Mouse (Mus musculus): ENCODE measurements at regions not wholly inside any gene's neighbourhood (a gene's known extent, or its start where the extent isn't known, plus 50 kb on each side); places are given as distances from the start of the nearest gene placed in this dataset. TPM values are rescaled to one million over a fixed set of nuclear protein-coding genes. Genes with fewer than 3 reads are reported as not detected.

DNA sequence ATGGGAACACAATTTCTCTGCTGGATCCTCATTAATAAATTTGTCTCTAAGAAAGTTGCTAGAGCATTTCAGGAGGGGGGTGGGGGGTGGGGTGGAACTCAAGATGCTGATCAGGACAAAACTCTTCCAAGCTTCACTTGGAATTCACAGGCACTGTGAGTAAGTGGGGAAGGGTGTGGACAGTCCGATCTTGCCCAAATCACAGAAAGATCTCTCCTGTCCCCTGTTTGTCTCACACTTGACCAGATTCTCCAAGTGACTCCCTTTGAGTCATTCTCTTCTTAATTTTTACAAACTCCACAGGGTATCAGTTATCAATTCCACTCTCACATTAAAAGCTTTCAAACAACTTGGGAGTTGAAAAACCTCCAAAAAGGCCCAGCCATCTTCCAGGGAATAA lies 58.1 kb upstream of the Mocs2 start:
- no peak overlapping the region for H3K4me3 ChIP-seq
- H3K9ac ChIP-seq: no peak overlapping the region
- H3K4me2 ChIP-seq: no peak overlapping the region
- 56% methylated on average over 1 of the region's 1 CpGs for WGBS (ENCODE audit: insufficient replicate concordance)
- no peaks in the 10 kb centered on the region for H3K27me3 ChIP-seq (replicated peaks)
- no peak overlapping the region for H3K27ac ChIP-seq
- ATAC-seq: no peak
- no peaks in the 10 kb centered on the region for H3K36me3 ChIP-seq
- no peaks in the 10 kb centered on the region for H3K4me1 ChIP-seq
- H3K9me3 ChIP-seq (replicated peaks): no peaks in the 10 kb centered on the region

DNA sequence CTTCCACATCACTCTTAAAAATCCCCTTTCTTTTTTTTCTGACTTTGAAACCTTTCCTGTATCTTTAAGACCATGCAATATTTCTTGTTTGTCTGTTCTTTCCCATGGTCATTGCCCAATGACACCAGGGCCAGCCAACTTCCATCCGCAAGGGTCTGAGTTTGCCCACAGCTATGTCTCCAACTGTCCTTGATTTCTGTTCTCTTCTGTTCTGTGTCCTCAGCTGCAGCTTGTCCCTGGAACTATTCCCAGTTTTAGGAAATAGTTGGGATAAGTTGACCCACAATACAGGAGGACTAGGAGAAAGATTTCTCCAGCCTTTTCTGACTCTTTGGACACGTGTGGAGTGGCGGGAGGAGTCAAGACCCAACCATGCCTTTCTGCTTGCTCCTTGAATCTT lies 57.1 kb upstream of the Mocs2 start:
- Histone ChIP-seq H3K9me3 (replicated peaks) (no peaks in the 10 kb centered on the region), H3K9ac (no peak overlapping the region), H3K36me3 (no peaks in the 10 kb centered on the region), H3K4me3 (no peak overlapping the region), H3K4me2 (no peak overlapping the region), H3K27me3 (replicated peaks) (no peaks in the 10 kb centered on the region), H3K4me1 (no peaks in the 10 kb centered on the region), H3K27ac (no peak overlapping the region)
- ATAC-seq: no peak
- 66% methylated on average over 3 of the region's 3 CpGs for WGBS (ENCODE audit: insufficient replicate concordance)

Small RNAs in the stretch of these regions (microRNA-seq; reads per million reads assigned to microRNA genes)
- gene Gm25950: not detected

Measured in liver, embryonic 12.5 days (tissue).